Mouse (Mus musculus) ES-Bruce4 (cell line): ENCODE measurements around the gene Timm44. TPM values are rescaled to one million over a fixed set of nuclear protein-coding genes. Genes with fewer than 3 reads are reported as not detected.

Experiments
- H3K27ac ChIP-seq: 2 replicates; pipeline ENCODE4 v1.5.1; 2012; ENCODE audit warnings: low read length, inconsistent platforms; ENCODE audit not compliant: insufficient read depth
- H3K27me3 ChIP-seq: 2 replicates; pipeline ENCODE4 v1.6.1; 2012; ENCODE audit warnings: mild to moderate bottlenecking, low read length, inconsistent platforms; ENCODE audit not compliant: control insufficient read depth, poor library complexity, insufficient read depth, severe bottlenecking
- H3K36me3 ChIP-seq: 2 replicates; pipeline ENCODE4 v1.6.1; 2012; ENCODE audit warnings: inconsistent platforms, mild to moderate bottlenecking, low read length, moderate library complexity; ENCODE audit not compliant: control insufficient read depth, poor library complexity, insufficient read depth, severe bottlenecking
- H3K4me1 ChIP-seq: one replicate; pipeline ENCODE4 v1.8.1; 2011; ENCODE audit warnings: low read length; ENCODE audit not compliant: control insufficient read depth, insufficient read depth
- H3K4me3 ChIP-seq: 2 replicates; pipeline ENCODE4 v1.5.1; 2011; ENCODE audit warnings: low read depth, mild to moderate bottlenecking, low read length
- H3K9ac ChIP-seq: 2 replicates; pipeline ENCODE4 v1.6.1; 2012; ENCODE audit warnings: low read depth, mild to moderate bottlenecking, inconsistent platforms; ENCODE audit not compliant: poor library complexity, severe bottlenecking
- H3K9me3 ChIP-seq: replicated peaks from 2 replicates; pipeline ENCODE4 v1.6.1; 2012; ENCODE audit warnings: mild to moderate bottlenecking, low read length, inconsistent platforms; ENCODE audit not compliant: control insufficient read depth, poor library complexity, insufficient read depth, severe bottlenecking
- CTCF ChIP-seq: IDR thresholded peaks from one replicate; pipeline ENCODE4 v1.8.1; 2011; ENCODE audit warnings: low read depth, low read length
- EP300 ChIP-seq: IDR thresholded peaks from 2 replicates; pipeline ENCODE4 v1.6.1; 2011; ENCODE audit warnings: low read depth, low read length; ENCODE audit not compliant: insufficient read depth
- POLR2A ChIP-seq: IDR thresholded peaks from one replicate; pipeline ENCODE4 v1.8.1; 2011; ENCODE audit warnings: low read length; ENCODE audit not compliant: insufficient read depth
- polyA plus RNA-seq: library from polyadenylated mRNA; stranded (reverse); fragments of >200 nt; gene quantifications from 2 replicates; pipeline ENCODE4 v1.2.4, GENCODE M21; 2011; ENCODE audit warnings: low read depth; ENCODE audit not compliant: missing spikeins, insufficient read depth, insufficient read length

The Timm44 gene
- polyA plus RNA-seq, 1 experiment, result 103 TPM

- H3K4me3 ChIP-seq, result peak overlapping the region; percentile 99
- no peaks in the 10 kb centered on the region for H3K4me1 ChIP-seq
- TF ChIP-seq POLR2A (no peak), CTCF (no peak), EP300 (no peak)
- H3K9me3 ChIP-seq, result no peaks in the 10 kb centered on the region
- peak overlapping the region; percentile 90 for H3K9ac ChIP-seq
- H3K27me3 ChIP-seq, result no peaks in the 10 kb centered on the region
- peak overlapping the region; percentile 74 for H3K27ac ChIP-seq
- peaks cover 21% of the 10 kb centered on the region for H3K36me3 ChIP-seq
Measured at GRCm38 (mm10) chr8:4276111-4276465, 375 bp upstream of the Timm44 start.

GRCm38 (mm10) chr8:4269609-4270008 lies 6.1 kb downstream of the Timm44 start:
- no peak for TF ChIP-seq CTCF
- no peak for TF ChIP-seq POLR2A
- TF ChIP-seq EP300, result no peak
- H3K36me3 ChIP-seq, result peaks cover 82% of the 10 kb centered on the region
- no peaks in the 10 kb centered on the region for H3K27me3 ChIP-seq
- H3K27ac ChIP-seq, result no peak overlapping the region
- no peak overlapping the region for H3K9ac ChIP-seq
- no peaks in the 10 kb centered on the region for H3K9me3 ChIP-seq
- H3K4me1 ChIP-seq, result no peaks in the 10 kb centered on the region
- H3K4me3 ChIP-seq, result no peak overlapping the region

GRCm38 (mm10) chr8:4267627-4268026 lies 8.1 kb downstream of the Timm44 start:
- TF ChIP-seq EP300 (no peak), CTCF (peak; percentile 76)
- Histone ChIP-seq H3K4me1 (no peaks in the 10 kb centered on the region), H3K4me3 (no peak overlapping the region), H3K9me3 (no peaks in the 10 kb centered on the region), H3K27me3 (no peaks in the 10 kb centered on the region), H3K9ac (no peak overlapping the region), H3K27ac (no peak overlapping the region), H3K36me3 (peaks cover 87% of the 10 kb centered on the region)

- Histone ChIP-seq H3K4me1 (no peaks in the 10 kb centered on the region), H3K4me3 (no peak overlapping the region), H3K36me3 (peaks cover 88% of the 10 kb centered on the region), H3K9ac (no peak overlapping the region), H3K27ac (no peak overlapping the region), H3K27me3 (no peaks in the 10 kb centered on the region), H3K9me3 (no peaks in the 10 kb centered on the region)
- TF ChIP-seq POLR2A (no peak), EP300 (no peak)
Measured at GRCm38 (mm10) chr8:4265160-4265914, 10.4 kb downstream of the Timm44 start.

GRCm38 (mm10) chr8:4263105-4263791 lies 12.5 kb downstream of the Timm44 start:
- TF ChIP-seq POLR2A (no peak), EP300 (no peak), CTCF (no peak)
- no peak overlapping the region for H3K27ac ChIP-seq
- no peaks in the 10 kb centered on the region for H3K4me1 ChIP-seq
- no peaks in the 10 kb centered on the region for H3K9me3 ChIP-seq
- H3K36me3 ChIP-seq, result peaks cover 75% of the 10 kb centered on the region
- H3K4me3 ChIP-seq, result no peak overlapping the region
- no peak overlapping the region for H3K9ac ChIP-seq
- no peaks in the 10 kb centered on the region for H3K27me3 ChIP-seq

- peak overlapping the region; percentile 51; the same call in 1 of the 2 replicates for H3K9ac ChIP-seq
- no peaks in the 10 kb centered on the region for H3K27me3 ChIP-seq
- no peaks in the 10 kb centered on the region for H3K9me3 ChIP-seq
- TF ChIP-seq POLR2A (no peak), CTCF (no peak), EP300 (no peak)
- H3K4me3 ChIP-seq, result no peak overlapping the region
- H3K4me1 ChIP-seq, result peaks cover 1% of the 10 kb centered on the region
- H3K36me3 ChIP-seq, result peaks cover 48% of the 10 kb centered on the region
- H3K27ac ChIP-seq, result peak overlapping the region; percentile 79
Measured at GRCm38 (mm10) chr8:4259805-4260170, 15.9 kb downstream of the Timm44 start.
